Mouse (Mus musculus) left cerebral cortex, adult 8-10 months (tissue): ENCODE measurements around the gene Gm21440. TPM values are rescaled to one million over a fixed set of nuclear protein-coding genes. Genes with fewer than 3 reads are reported as not detected.
"Not testable (repeated sequence)": the region's sequence is repeated elsewhere in the genome, so short reads cannot be mapped to it uniquely, and the experiment has no call there.

Source experiments
- DNase-seq, 2 experiments: peaks; one replicate each; pipeline ENCODE4 v3.0.0; 2022; ENCODE audit warnings: low spot score in 2 of 2
- total RNA-seq, 4 experiments: library from RNA; stranded (reverse); gene quantifications; 2 replicates each; pipeline ENCODE4 v1.2.4; 2022

Gene Gm21440
- not detected for total RNA-seq

- not testable (repeated sequence) for DNase-seq
These were observed at the start of gene Gm21440, which contains the start of gene Gm21454 for GRCm38 (mm10) chrY:13252091-13252490. Gene Gm21440 (plus strand): TSS chrY:13252391. Gene Gm21454 (plus strand): TSS chrY:13252442.

- not testable (repeated sequence) for DNase-seq
These were observed 28.4 kb upstream of the Gm21440 start, which contains the start of gene Gm21828 for GRCm38 (mm10) chrY:13223828-13224227. Gene Gm21828 (minus strand): TSS chrY:13223928.

Other genes starting within 250 kb of the Gm21440 start
- gene Gm20807, start 209.5 kb upstream of the Gm21440 start, total RNA-seq = not detected
- not detected for gene Gm21891, start 118.9 kb upstream of the Gm21440 start, total RNA-seq
- not detected for gene Gm21425, start 90.4 kb upstream of the Gm21440 start, total RNA-seq
- not detected for gene Gm21828, start 28.5 kb upstream of the Gm21440 start, total RNA-seq
- gene Gm21454, start 51 bp downstream of the Gm21440 start, total RNA-seq = not detected
- gene Gm21725, start 96.7 kb downstream of the Gm21440 start, total RNA-seq = not detected
- gene Gm21866, start 213.2 kb downstream of the Gm21440 start, total RNA-seq = not detected
- gene Gm20773, start 241.6 kb downstream of the Gm21440 start, total RNA-seq = not detected